Mouse (Mus musculus): ENCODE measurements around the gene Ccdc124.

DNA sequence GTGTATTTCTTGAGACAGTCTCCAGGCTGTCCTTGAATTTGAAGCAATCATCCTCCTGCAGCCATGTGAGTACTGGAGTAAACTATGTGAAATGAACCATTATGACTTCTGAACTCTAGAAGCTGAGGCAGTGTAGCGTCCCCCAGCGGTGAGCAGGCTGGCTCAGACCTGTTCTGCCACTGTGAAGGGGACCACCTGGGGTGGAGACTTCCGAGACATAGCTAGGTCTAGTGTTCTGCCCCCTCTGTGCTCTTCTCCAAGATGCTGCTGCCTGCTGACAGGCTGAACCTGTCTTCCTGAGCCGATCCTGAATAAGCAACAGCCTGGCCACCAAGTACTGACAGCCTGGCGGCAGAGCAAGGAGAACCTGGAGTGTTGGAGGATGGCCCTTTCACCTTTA is 28.6 kb downstream of the Ccdc124 start:
- TF ChIP-seq CTCF (IDR thresholded peaks at IDR 0.05; ENCODE audit: borderline replicate concordance, extremely low read depth, insufficient read depth, insufficient read length) (no peak), POLR2A (IDR thresholded peaks at IDR 0.05; ENCODE audit: borderline replicate concordance, extremely low read depth, insufficient read depth, insufficient read length, poor library complexity, severe bottlenecking) (no peak)
